In genomic region chr16:11062794-11063721, GRCm38 (mm10) we compare ENCODE assay signal across 8 mouse cellular contexts. TPM values are rescaled to one million over a fixed set of nuclear protein-coding genes. Genes with fewer than 3 reads are reported as not detected.
DNase-seq lines count a peak whose midpoint lies in the region; ATAC-seq and TF ChIP-seq lines count a peak whose summit lies in the region.

No protein-coding gene starts in this region.

- peaks cover 12% of the 10 kb centered on the region; the same call in 1 of the 2 replicates for H3K4me1 ChIP-seq in embryonic fibroblast, embryonic 13.5 days (ENCODE audit: control insufficient read depth, insufficient read depth, low read length)
- H3K4me1 ChIP-seq in heart, embryonic 16.5 days (ENCODE audit: control insufficient read depth, insufficient read depth, low read length): peaks cover 42% of the 10 kb centered on the region
- H3K4me1 ChIP-seq in kidney, postnatal 0 days (replicated peaks; ENCODE audit: insufficient read depth, low read length): peaks cover 21% of the 10 kb centered on the region

- peak; percentile 96 for DNase-seq in 3T3-L1 (ENCODE audit: low read depth, low spot score)
- DNase-seq in adrenal gland, adult 18-20 months (ENCODE audit: low spot score in 2 of 2): peak; percentile 48 to 70
- peak; percentile 79 for DNase-seq in kidney, postnatal 0 days (ENCODE audit: low spot score)
- peak; percentile 82 for DNase-seq in lung, postnatal 14 days
- peak; percentile 58 for DNase-seq in right cerebral cortex, postnatal 4 days

- H3K4me2 ChIP-seq in heart, embryonic 16.5 days (ENCODE audit: low read depth, low read length): peak overlapping the region; percentile 48
- H3K4me2 ChIP-seq in kidney, postnatal 0 days (ENCODE audit: low read length): 0 out of 2 replicates have a peak overlapping the region, but pooled peaks have one; percentile 8

- ATAC-seq in heart, embryonic 16.5 days (replicated peaks; ENCODE audit: extremely low read depth, insufficient read depth, low FRiP score): peak; percentile 75
- ATAC-seq in kidney, postnatal 0 days (replicated peaks; ENCODE audit: low FRiP score, low read depth): peak; percentile 33; the same call in 1 of the 2 replicates
- no peak for ATAC-seq in erythroblast, adult 5-6 weeks (replicated peaks; ENCODE audit: low FRiP score, poor library complexity, severe bottlenecking)

- peak; percentile 47; the same call in 1 of the 2 replicates for TF ChIP-seq POLR2A in embryonic fibroblast, embryonic 13.5 days (IDR thresholded peaks at IDR 0.05; ENCODE audit: low read depth, low read length)

- H3K9ac ChIP-seq in heart, embryonic 16.5 days (ENCODE audit: low read length): peak overlapping the region; percentile 66
- H3K9ac ChIP-seq in kidney, postnatal 0 days (ENCODE audit: low read depth, low read length): peak overlapping the region; percentile 45; the same call in 1 of the 2 replicates

- H3K27me3 ChIP-seq in heart, embryonic 16.5 days (ENCODE audit: control insufficient read depth, insufficient read depth, low read length): no peaks in the 10 kb centered on the region
- no peaks in the 10 kb centered on the region for H3K27me3 ChIP-seq in kidney, postnatal 0 days (ENCODE audit: insufficient read depth, low read length)

- H3K4me3 ChIP-seq in embryonic fibroblast, embryonic 13.5 days (ENCODE audit: insufficient read depth, low read length): no peak overlapping the region
- H3K4me3 ChIP-seq in heart, embryonic 16.5 days (ENCODE audit: low read length): no peak overlapping the region
- H3K4me3 ChIP-seq in kidney, postnatal 0 days (replicated peaks; ENCODE audit: low read depth, low read length): no peak overlapping the region

- 19% methylated on average over 13 of the region's 13 CpGs for WGBS in heart, embryonic 16.5 days
- WGBS in kidney, postnatal 0 days: 23% methylated on average over 13 of the region's 13 CpGs

- no peaks in the 10 kb centered on the region for H3K9me3 ChIP-seq in heart, embryonic 16.5 days (replicated peaks; ENCODE audit: control insufficient read depth, low read length)
- H3K9me3 ChIP-seq in kidney, postnatal 0 days (replicated peaks; ENCODE audit: low read length): no peaks in the 10 kb centered on the region

- no peaks in the 10 kb centered on the region for H3K36me3 ChIP-seq in heart, embryonic 16.5 days (ENCODE audit: control insufficient read depth, insufficient read depth)
- no peaks in the 10 kb centered on the region for H3K36me3 ChIP-seq in kidney, postnatal 0 days (ENCODE audit: insufficient read depth, low read length)

- peak overlapping the region; percentile 65 for H3K27ac ChIP-seq in embryonic fibroblast, embryonic 13.5 days (ENCODE audit: insufficient read depth, low read length)
- peak overlapping the region; percentile 96 for H3K27ac ChIP-seq in heart, embryonic 16.5 days (ENCODE audit: low read length)
- peak overlapping the region; percentile 84 for H3K27ac ChIP-seq in kidney, postnatal 0 days

- no peak for TF ChIP-seq CTCF in embryonic fibroblast, embryonic 13.5 days (IDR thresholded peaks at IDR 0.05; ENCODE audit: borderline replicate concordance, insufficient read depth, low read length)
- TF ChIP-seq CTCF in kidney, postnatal 0 days (IDR thresholded peaks at IDR 0.05; ENCODE audit: low read depth): no peak

RNA-seq across cellular contexts. Expression of gene Snn, which starts 2.3 kb away (rescaled TPM):
- 10 to 100 TPM in 1 of 2 experiments, 1 to 10 TPM in 1; 9.3 to 14.0 TPM for total RNA-seq in adrenal gland, adult 18-20 months (2021)
- polyA plus RNA-seq in embryonic fibroblast, embryonic 13.5 days (2011; ENCODE audit: insufficient read length, low read depth, missing spikeins): 25.5 and 28.0 TPM in 2 replicates
- polyA plus RNA-seq in heart, embryonic 16.5 days (2015; fragmentation: Nextera tagmentation; extraction: Ambion mirVana): 42.2 and 49.2 TPM in 2 replicates
- polyA plus RNA-seq in kidney, postnatal 0 days (2015; fragmentation: Nextera tagmentation; extraction: Ambion mirVana): 31.0 and 32.9 TPM in 2 replicates
- total RNA-seq in erythroblast, adult 5-6 weeks (2015; ENCODE audit: low replicate concordance): 0.77 and 1.7 TPM in 2 replicates
- 1.2 and 1.5 TPM in 2 replicates for total RNA-seq in erythroblast, adult 5-6 weeks (2017; ENCODE audit: low replicate concordance)

RNA-seq across cellular contexts. Expression of gene Litaf, which starts 2.9 kb away (rescaled TPM):
- 10 to 100 TPM; 48.5 to 56.4 TPM for total RNA-seq in adrenal gland, adult 18-20 months (2021)
- 88.1 and 97.9 TPM in 2 replicates for polyA plus RNA-seq in embryonic fibroblast, embryonic 13.5 days (2011; ENCODE audit: insufficient read length, low read depth, missing spikeins)
- polyA plus RNA-seq in heart, embryonic 16.5 days (2015; fragmentation: Nextera tagmentation; extraction: Ambion mirVana): 76.6 and 78.7 TPM in 2 replicates
- 137 and 145 TPM in 2 replicates for polyA plus RNA-seq in kidney, postnatal 0 days (2015; fragmentation: Nextera tagmentation; extraction: Ambion mirVana)
- total RNA-seq in erythroblast, adult 5-6 weeks (2015; ENCODE audit: low replicate concordance): 24.7 and 34.0 TPM in 2 replicates
- 10.0 and 11.2 TPM in 2 replicates for total RNA-seq in erythroblast, adult 5-6 weeks (2017; ENCODE audit: low replicate concordance)
